Mouse (Mus musculus) spleen, adult 2 months (tissue): ENCODE results near the gene Klk1b21. TPM values are rescaled to one million over a fixed set of nuclear protein-coding genes. Genes with fewer than 3 reads are reported as not detected.
"Not testable (repeated sequence)": the region's sequence is repeated elsewhere in the genome, so short reads cannot be mapped to it uniquely, and the experiment has no call there.

Experiments
- DNase-seq, 2 experiments: peaks; one replicate each; pipeline versions ENCODE4 v3.0.0 to v3.0.0-alpha.2; 2012 to 2021; ENCODE audit warnings: low spot score in 2 of 2, low read depth in 1 of 2
- H3K27ac ChIP-seq: fragments of 200-500 bp; 2 replicates; pipeline ENCODE4 v1.5.1; 2012; ENCODE audit warnings: low read length, inconsistent platforms; ENCODE audit not compliant: insufficient read depth
- H3K27me3 ChIP-seq: fragments of 200-500 bp; 2 replicates; pipeline ENCODE4 v1.6.1; 2012; ENCODE audit warnings: mild to moderate bottlenecking, moderate library complexity, low read length, inconsistent platforms; ENCODE audit not compliant: control insufficient read depth, insufficient read depth
- H3K36me3 ChIP-seq: fragments of 200-500 bp; 2 replicates; pipeline ENCODE4 v1.6.1; 2012; ENCODE audit warnings: mild to moderate bottlenecking, low read length, inconsistent platforms; ENCODE audit not compliant: control insufficient read depth, insufficient read depth
- H3K4me1 ChIP-seq: fragments of 200-500 bp; 2 replicates; pipeline ENCODE4 v1.6.1; 2011; ENCODE audit warnings: inconsistent platforms; ENCODE audit not compliant: control insufficient read depth, insufficient read depth, insufficient read length
- H3K4me3 ChIP-seq: fragments of 200-500 bp; 2 replicates; pipeline ENCODE4 v1.5.1; 2011; ENCODE audit warnings: mild to moderate bottlenecking, inconsistent platforms; ENCODE audit not compliant: insufficient read depth, insufficient read length; ENCODE audit errors: extremely low read depth
- CTCF ChIP-seq: fragments of 200-500 bp; IDR thresholded peaks from 2 replicates; pipeline ENCODE4 v1.5.1; 2011; ENCODE audit warnings: mild to moderate bottlenecking, inconsistent platforms; ENCODE audit not compliant: insufficient read depth, insufficient read length, insufficient replicate concordance; ENCODE audit errors: extremely low read depth
- POLR2A ChIP-seq: fragments of 200-500 bp; IDR thresholded peaks from 2 replicates; pipeline ENCODE4 v1.6.1; 2011; ENCODE audit warnings: low read depth, low read length, inconsistent platforms
- WGBS: fragments of 180-500 bp; shearing (Covaris S2); methylation state at CpG from one replicate; pipeline ENCODE4 v1.1.7; 2018; 5-methylcytosine and 5-hydroxymethylcytosine counted together
- polyA plus RNA-seq: library from polyadenylated mRNA; depleted of rRNA; stranded (reverse); fragments of >200 nt; gene quantifications from 2 replicates; pipeline ENCODE4 v1.2.3, GENCODE M21; 2012; rRNA removed

Gene Klk1b21
- not detected in 2 replicates for polyA plus RNA-seq

DNA sequence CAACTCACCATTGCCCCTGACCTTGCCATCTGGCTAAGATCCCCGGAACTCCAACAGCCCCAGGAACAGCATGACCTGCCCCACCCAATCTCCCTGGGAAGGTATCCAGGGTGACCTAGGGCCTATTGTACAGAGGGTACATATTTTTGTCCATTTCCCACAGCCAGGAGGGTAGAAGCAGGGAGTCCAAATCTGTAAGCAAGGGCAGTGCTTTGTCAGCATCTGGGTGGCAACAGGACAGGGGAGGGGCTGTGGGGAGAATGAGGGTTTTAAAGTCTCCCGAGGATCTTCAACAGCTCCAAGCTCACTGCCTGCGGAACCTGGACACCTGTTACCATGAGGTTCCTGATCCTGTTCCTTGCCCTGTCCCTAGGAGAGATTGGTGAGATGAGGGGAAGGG is at the start of gene Klk1b21:
Gene Klk1b21 (plus strand): TSS at position 301 of the 400 bp plus-strand sequence.
- not testable (repeated sequence) for H3K4me1 ChIP-seq, H3K4me3 ChIP-seq

DNA sequence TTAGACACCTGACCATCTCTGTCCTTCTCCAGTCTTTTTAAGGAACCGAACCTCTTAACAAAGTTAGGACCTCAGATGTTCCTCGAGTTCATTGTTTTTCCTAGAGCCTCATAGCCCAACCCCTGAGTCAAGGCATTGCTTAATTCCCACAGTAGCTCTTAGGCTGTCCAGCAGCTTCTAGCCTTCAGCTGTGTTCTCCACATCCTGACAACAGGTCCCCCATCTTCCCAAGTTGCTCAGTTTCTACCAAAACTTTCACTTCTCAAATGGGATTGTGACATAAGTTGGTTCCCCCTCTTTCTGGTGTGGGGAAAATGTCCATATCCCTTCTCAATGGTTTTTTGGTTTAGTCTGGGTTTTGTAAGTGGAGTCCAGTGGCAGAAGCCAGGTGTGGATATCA is 30.0 kb upstream of the Klk1b21 start:
- Histone ChIP-seq H3K27ac (no peak overlapping the region), H3K36me3 (no peaks in the 10 kb centered on the region), H3K4me3 (no peak overlapping the region), H3K4me1 (no peaks in the 10 kb centered on the region), H3K27me3 (no peaks in the 10 kb centered on the region)
- 87% methylated on average over 2 of the region's 2 CpGs for WGBS
- TF ChIP-seq CTCF = no peak
- TF ChIP-seq POLR2A = no peak
- DNase-seq = no peak

More for the DNA sequence above, at the start of gene Klk1b21:
- not testable (repeated sequence) for H3K27me3 ChIP-seq, DNase-seq, H3K27ac ChIP-seq, H3K36me3 ChIP-seq
- WGBS = 76% methylated on average over 3 of the region's 3 CpGs

DNA sequence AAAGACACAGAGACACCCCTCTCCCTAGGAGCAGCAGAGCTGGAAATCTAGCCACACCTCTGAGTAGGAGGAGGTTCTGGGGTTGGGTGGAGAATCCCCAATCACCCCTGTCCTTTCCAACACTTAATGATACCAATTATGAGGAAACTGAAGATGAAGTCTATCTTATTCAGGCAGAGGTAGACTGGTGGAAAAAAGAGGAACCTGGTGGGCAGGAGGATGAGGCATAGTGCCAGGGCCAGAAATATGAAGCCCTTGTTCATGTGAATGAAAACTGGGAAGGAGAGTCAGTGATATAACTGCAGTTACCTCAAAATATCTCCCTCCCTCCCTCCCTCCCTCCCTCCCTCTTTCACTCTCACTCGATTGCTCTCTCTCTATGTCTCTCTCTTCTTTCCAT is 24.4 kb upstream of the Klk1b21 start:
- WGBS = 69% methylated on average over 1 of the region's 1 CpGs
- Histone ChIP-seq H3K36me3 (no peaks in the 10 kb centered on the region), H3K4me3 (no peak overlapping the region), H3K27me3 (no peaks in the 10 kb centered on the region), H3K4me1 (no peaks in the 10 kb centered on the region), H3K27ac (no peak overlapping the region)
- no peak for TF ChIP-seq CTCF
- no peak for TF ChIP-seq POLR2A
- no peak for DNase-seq

GRCm38 (mm10) chr7:44096111-44096510 is 6.0 kb upstream of the Klk1b21 start:
- no peak for TF ChIP-seq POLR2A
- no peak for TF ChIP-seq CTCF
- Histone ChIP-seq H3K4me3 (no peak overlapping the region), H3K36me3 (no peaks in the 10 kb centered on the region), H3K27ac (no peak overlapping the region), H3K27me3 (no peaks in the 10 kb centered on the region), H3K4me1 (no peaks in the 10 kb centered on the region)
- DNase-seq = no peak
- WGBS = 81% methylated on average over 1 of the region's 1 CpGs

- Histone ChIP-seq H3K36me3 (no peaks in the 10 kb centered on the region), H3K27me3 (no peaks in the 10 kb centered on the region), H3K4me1 (no peaks in the 10 kb centered on the region), H3K4me3 (no peak within 1 kb of the TSS), H3K27ac (no peak within 1 kb of the TSS)
- no peak for DNase-seq
- no peak for TF ChIP-seq CTCF
- no peak for TF ChIP-seq POLR2A
- WGBS = 68% methylated on average over 4 of the region's 4 CpGs
These were observed 10.2 kb downstream of the Klk1b21 start, which contains the start of gene Klk1b22 for GRCm38 (mm10) chr7:44112373-44112772. Gene Klk1b22 (plus strand): TSS chr7:44112673.

DNA sequence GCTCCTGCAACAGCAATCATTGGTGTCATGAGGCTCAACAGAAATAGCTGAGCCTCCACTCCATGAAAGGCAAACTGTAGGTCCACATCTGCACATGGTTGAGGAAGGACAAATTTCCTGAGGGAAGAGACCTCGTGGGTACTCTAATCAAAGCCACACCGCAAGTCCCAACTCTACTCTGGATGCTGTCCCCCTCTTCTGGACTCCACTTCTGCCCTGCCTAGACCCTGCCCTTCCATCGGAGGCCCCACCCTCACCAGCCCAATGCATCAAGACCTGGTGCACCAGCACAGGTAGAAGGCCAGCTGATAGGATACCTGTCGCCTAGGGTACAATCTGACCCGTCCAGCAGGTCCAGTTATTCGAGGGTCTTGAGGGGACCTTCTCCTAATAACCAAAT is 21.3 kb downstream of the Klk1b21 start:
- no peaks in the 10 kb centered on the region for H3K36me3 ChIP-seq
- WGBS = 87% methylated on average over 6 of the region's 6 CpGs
- no peak for DNase-seq
- no peaks in the 10 kb centered on the region for H3K27me3 ChIP-seq
- no peak overlapping the region for H3K27ac ChIP-seq
- no peaks in the 10 kb centered on the region for H3K4me1 ChIP-seq
- no peak for TF ChIP-seq CTCF
- no peak for TF ChIP-seq POLR2A
- no peak overlapping the region for H3K4me3 ChIP-seq

DNA sequence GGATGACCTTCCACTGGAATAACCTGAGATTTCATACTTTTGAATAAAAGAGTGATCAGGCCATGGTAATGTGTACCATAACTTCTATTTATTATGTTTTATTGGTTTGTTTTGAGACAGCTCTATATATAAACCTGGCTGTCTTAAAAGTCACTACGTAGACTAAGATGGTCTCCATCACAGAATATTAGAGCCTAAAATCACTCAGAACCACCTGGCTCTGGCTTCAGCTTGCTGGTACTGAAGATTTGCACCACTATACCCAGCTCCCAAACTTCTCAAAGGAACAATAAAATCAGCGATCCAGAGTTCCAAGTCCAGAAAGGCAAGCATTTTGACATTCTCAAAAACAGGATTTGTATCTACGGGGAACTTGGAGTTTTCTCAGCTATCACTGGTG is 34.3 kb downstream of the Klk1b21 start, which contains the start of gene Klk1b16:
Gene Klk1b16 (plus strand): TSS at position 301 of the 400 bp plus-strand sequence.
- 86% methylated on average over 3 of the region's 3 CpGs for WGBS
- Histone ChIP-seq H3K27ac (no peak within 1 kb of the TSS), H3K27me3 (no peaks in the 10 kb centered on the region), H3K36me3 (no peaks in the 10 kb centered on the region), H3K4me1 (no peaks in the 10 kb centered on the region), H3K4me3 (no peak within 1 kb of the TSS)
- no peak for TF ChIP-seq CTCF
- no peak for TF ChIP-seq POLR2A
- no peak for DNase-seq

Other genes starting within 250 kb of the Klk1b21 start
- not detected in 2 replicates for gene Klk4, start 221.2 kb upstream of the Klk1b21 start, polyA plus RNA-seq
- gene Klk15, start 168.6 kb upstream of the Klk1b21 start, polyA plus RNA-seq = not detected in 2 replicates
- gene Klk1b8, start 151.7 kb upstream of the Klk1b21 start, polyA plus RNA-seq = 0.18 and 0.19 TPM in 2 replicates
- gene Klk1b1, start 135.6 kb upstream of the Klk1b21 start, polyA plus RNA-seq = not detected in 2 replicates
- gene Klk1b9, start 126.3 kb upstream of the Klk1b21 start, polyA plus RNA-seq = 0.22 TPM in 1 of 2 replicates, not detected in the other
- 1.2 and 1.9 TPM in 2 replicates for gene Klk1b11, start 106.5 kb upstream of the Klk1b21 start, polyA plus RNA-seq
- gene Klk1b26, start 90.2 kb upstream of the Klk1b21 start, polyA plus RNA-seq = not detected in 2 replicates
- gene Klk1b27, start 50.0 kb upstream of the Klk1b21 start, polyA plus RNA-seq = 4.1 and 4.4 TPM in 2 replicates
- gene Klk1b22, start 10.3 kb downstream of the Klk1b21 start, polyA plus RNA-seq = 13.3 TPM in 1 of 2 replicates, not detected in the other
- 0.06 TPM in 1 of 2 replicates, not detected in the other for gene Klk1b16, start 34.4 kb downstream of the Klk1b21 start, polyA plus RNA-seq
- gene Klk1b24, start 85.9 kb downstream of the Klk1b21 start, polyA plus RNA-seq = 0.75 and 1.0 TPM in 2 replicates
- 0.97 and 2.0 TPM in 2 replicates for gene Klk1b3, start 95.9 kb downstream of the Klk1b21 start, polyA plus RNA-seq
- gene Klk1b4, start 105.1 kb downstream of the Klk1b21 start, polyA plus RNA-seq = 3.0 and 6.3 TPM in 2 replicates
- 8.7 and 9.8 TPM in 2 replicates for gene Klk1b5, start 113.6 kb downstream of the Klk1b21 start, polyA plus RNA-seq
- 834 and 917 TPM in 2 replicates for gene Klk1, start 123.0 kb downstream of the Klk1b21 start, polyA plus RNA-seq
- not detected in 2 replicates for gene Gm36864, start 133.8 kb downstream of the Klk1b21 start, polyA plus RNA-seq
- 1.4 TPM in 2 replicates for gene 1700028J19Rik, start 144.4 kb downstream of the Klk1b21 start, polyA plus RNA-seq
- gene 2410002F23Rik, start 144.4 kb downstream of the Klk1b21 start, polyA plus RNA-seq = 98.9 and 139 TPM in 2 replicates
- not detected in 2 replicates for gene Acp4, start 155.1 kb downstream of the Klk1b21 start, polyA plus RNA-seq
- gene Gm15517, start 159.1 kb downstream of the Klk1b21 start, polyA plus RNA-seq = not detected in 2 replicates
- gene Clec11a, start 204.6 kb downstream of the Klk1b21 start, polyA plus RNA-seq = 4.0 and 5.2 TPM in 2 replicates
- 4.5 and 4.8 TPM in 2 replicates for gene Shank1, start 207.9 kb downstream of the Klk1b21 start, polyA plus RNA-seq